Mouse (Mus musculus) hindbrain, postnatal 0 days (tissue): ENCODE results near the gene Malsu1. TPM values are rescaled to one million over a fixed set of nuclear protein-coding genes. Genes with fewer than 3 reads are reported as not detected.

ENCODE experiments used
- ATAC-seq: fragments of 200-750 bp; cut with Nextera tagmentation; 2 replicates; pipeline ENCODE4 v1.8.0; 2017; ENCODE audit warnings: mild to moderate bottlenecking, moderate TSS enrichment, moderate library complexity
- DNase-seq: peaks from one replicate; pipeline ENCODE4 v3.0.0-alpha.2; 2015; ENCODE audit warnings: low spot score
- H3K27ac ChIP-seq: fragments of 300-500 bp; sonication (generic); 2 replicates; pipeline ENCODE4 v1.5.1; 2014; ENCODE audit warnings: mild to moderate bottlenecking
- H3K27me3 ChIP-seq: fragments of 300-500 bp; sonication (generic); 2 replicates; pipeline ENCODE4 v1.6.1; 2014; ENCODE audit warnings: low read length, mixed read lengths; ENCODE audit not compliant: insufficient read depth
- H3K36me3 ChIP-seq: fragments of 300-500 bp; sonication (generic); 2 replicates; pipeline ENCODE4 v1.6.1; 2014; ENCODE audit warnings: low read length, mixed read lengths; ENCODE audit not compliant: insufficient read depth
- H3K4me1 ChIP-seq: fragments of 300-500 bp; sonication (generic); 2 replicates; pipeline ENCODE4 v1.6.1; 2014; ENCODE audit warnings: antibody characterized with exemption, low read length, mixed read lengths; ENCODE audit not compliant: insufficient read depth
- H3K4me2 ChIP-seq: fragments of 300-500 bp; sonication (generic); 2 replicates; pipeline ENCODE4 v1.6.1; 2014; ENCODE audit warnings: low read depth, mild to moderate bottlenecking, low read length, moderate library complexity, mixed read lengths
- H3K4me3 ChIP-seq: fragments of 300-500 bp; sonication (generic); 2 replicates; pipeline ENCODE4 v1.5.1; 2014; ENCODE audit warnings: low read length
- H3K9ac ChIP-seq: fragments of 300-500 bp; sonication (generic); replicated peaks from 2 replicates; pipeline ENCODE4 v1.6.1; 2014; ENCODE audit warnings: mild to moderate bottlenecking, low read length, moderate library complexity, mixed read lengths
- H3K9me3 ChIP-seq: fragments of 300-500 bp; sonication (generic); 2 replicates; pipeline ENCODE4 v1.6.1; 2016; ENCODE audit warnings: low read length, mixed read lengths
- CTCF ChIP-seq: IDR thresholded peaks from 2 replicates; pipeline ENCODE4 v1.5.1; 2016; ENCODE audit warnings: antibody characterized with exemption, control low read depth, low read depth
- WGBS: fragments of 180-500 bp; shearing (Covaris S2); extraction: QIAGEN DNeasy Blood & Tissue Kit; methylation state at CpG from one replicate; pipeline ENCODE4 v1.1.7; 2014; 5-methylcytosine and 5-hydroxymethylcytosine counted together
- polyA plus RNA-seq: library from polyadenylated mRNA; unstranded; fragments of >200 nt; fragmentation: Nextera tagmentation; extraction: Ambion mirVana; gene quantifications from 2 replicates; pipeline ENCODE4 v1.2.1, GENCODE M21; 2015
- total RNA-seq: library from RNA; depleted of rRNA; stranded (reverse); fragments of >200 nt; gene quantifications from 2 replicates; pipeline ENCODE4 v1.2.3, GENCODE M21; 2014

Gene Malsu1
- total and polyA plus RNA-seq, 2 experiments from 2014 or later, result 19.9 to 97.4 TPM

- H3K4me2 ChIP-seq, result peak within 1 kb of the TSS; percentile 29
These were observed 37.0 kb upstream of the Malsu1 start, which contains the start of gene Gpnmb for GRCm38 (mm10) chr6:49036275-49037267. Gene Gpnmb, plus strand, starts transcription at chr6:49036546.

GRCm38 (mm10) chr6:49037268-49037662, 36.3 kb upstream of the Malsu1 start:
- Histone ChIP-seq H3K9ac (no peak overlapping the region), H3K4me1 (no peaks in the 10 kb centered on the region), H3K4me2 (no peak overlapping the region), H3K36me3 (no peaks in the 10 kb centered on the region), H3K27ac (no peak overlapping the region), H3K9me3 (no peaks in the 10 kb centered on the region), H3K27me3 (no peaks in the 10 kb centered on the region), H3K4me3 (no peak overlapping the region)
- no peak for ATAC-seq
- WGBS, result 64% methylated on average over 12 of the region's 12 CpGs
- no peak for DNase-seq
- no peak for TF ChIP-seq CTCF

More at GRCm38 (mm10) chr6:49036275-49037267, 37.0 kb upstream of the Malsu1 start, which contains the start of gene Gpnmb:
- ATAC-seq (no peak), DNase-seq (no peak)
- Histone ChIP-seq H3K27me3 (no peaks in the 10 kb centered on the region), H3K36me3 (no peaks in the 10 kb centered on the region), H3K27ac (no peak within 1 kb of the TSS), H3K9me3 (no peaks in the 10 kb centered on the region), H3K9ac (no peak within 1 kb of the TSS), H3K4me3 (no peak within 1 kb of the TSS), H3K4me1 (no peaks in the 10 kb centered on the region)
- 46% methylated on average over 28 of the region's 28 CpGs for WGBS
- no peak for TF ChIP-seq CTCF

GRCm38 (mm10) chr6:49039470-49040180, 34.0 kb upstream of the Malsu1 start:
- TF ChIP-seq CTCF, result peak; percentile 75
- ATAC-seq, result peak; percentile 56; the same call in 1 of the 2 replicates
- H3K9ac ChIP-seq, result no peak overlapping the region
- H3K36me3 ChIP-seq, result no peaks in the 10 kb centered on the region
- H3K4me1 ChIP-seq, result no peaks in the 10 kb centered on the region
- H3K4me2 ChIP-seq, result peak overlapping the region; percentile 41
- H3K4me3 ChIP-seq, result peak overlapping the region; percentile 24
- H3K9me3 ChIP-seq, result no peaks in the 10 kb centered on the region
- H3K27me3 ChIP-seq, result no peaks in the 10 kb centered on the region
- WGBS, result 11% methylated on average over 18 of the region's 18 CpGs
- DNase-seq, result peak; percentile 80
- H3K27ac ChIP-seq, result no peak overlapping the region

- Histone ChIP-seq H3K27me3 (no peaks in the 10 kb centered on the region), H3K27ac (no peak overlapping the region), H3K36me3 (no peaks in the 10 kb centered on the region), H3K9ac (no peak overlapping the region), H3K4me2 (no peak overlapping the region), H3K4me3 (no peak overlapping the region), H3K4me1 (no peaks in the 10 kb centered on the region), H3K9me3 (no peaks in the 10 kb centered on the region)
- TF ChIP-seq CTCF, result no peak
- DNase-seq (no peak), ATAC-seq (no peak)
- 52% methylated on average over 6 of the region's 6 CpGs for WGBS
These were observed 27.1 kb upstream of the Malsu1 start for GRCm38 (mm10) chr6:49046502-49046901.

- ATAC-seq (no peak), DNase-seq (no peak)
- H3K9me3 ChIP-seq, result no peaks in the 10 kb centered on the region
- no peak overlapping the region for H3K4me3 ChIP-seq
- no peak overlapping the region for H3K9ac ChIP-seq
- H3K4me1 ChIP-seq, result no peaks in the 10 kb centered on the region
- no peak overlapping the region for H3K4me2 ChIP-seq
- WGBS, result 75% methylated on average over 8 of the region's 8 CpGs
- no peaks in the 10 kb centered on the region for H3K36me3 ChIP-seq
- no peak for TF ChIP-seq CTCF
- no peaks in the 10 kb centered on the region for H3K27me3 ChIP-seq
- no peak overlapping the region for H3K27ac ChIP-seq
These were observed 26.6 kb upstream of the Malsu1 start for GRCm38 (mm10) chr6:49046976-49047375.

GRCm38 (mm10) chr6:49047848-49048247, 25.7 kb upstream of the Malsu1 start:
- Histone ChIP-seq H3K4me2 (no peak overlapping the region), H3K36me3 (no peaks in the 10 kb centered on the region), H3K27me3 (no peaks in the 10 kb centered on the region), H3K4me3 (no peak overlapping the region), H3K27ac (no peak overlapping the region), H3K4me1 (no peaks in the 10 kb centered on the region), H3K9me3 (no peaks in the 10 kb centered on the region), H3K9ac (no peak overlapping the region)
- 80% methylated on average over 10 of the region's 10 CpGs for WGBS
- DNase-seq (no peak), ATAC-seq (no peak)
- no peak for TF ChIP-seq CTCF
